Mouse (Mus musculus): ENCODE measurements around the gene Atg101. TPM values are rescaled to one million over a fixed set of nuclear protein-coding genes. Genes with fewer than 3 reads are reported as not detected.
"Not testable (repeated sequence)": the region's sequence is repeated elsewhere in the genome, so short reads cannot be mapped to it uniquely, and the experiment has no call there.

Atg101 gene
- total and polyA plus RNA-seq, 3 experiments = 75.2 to 75.5 TPM; not detected in 1

DNA sequence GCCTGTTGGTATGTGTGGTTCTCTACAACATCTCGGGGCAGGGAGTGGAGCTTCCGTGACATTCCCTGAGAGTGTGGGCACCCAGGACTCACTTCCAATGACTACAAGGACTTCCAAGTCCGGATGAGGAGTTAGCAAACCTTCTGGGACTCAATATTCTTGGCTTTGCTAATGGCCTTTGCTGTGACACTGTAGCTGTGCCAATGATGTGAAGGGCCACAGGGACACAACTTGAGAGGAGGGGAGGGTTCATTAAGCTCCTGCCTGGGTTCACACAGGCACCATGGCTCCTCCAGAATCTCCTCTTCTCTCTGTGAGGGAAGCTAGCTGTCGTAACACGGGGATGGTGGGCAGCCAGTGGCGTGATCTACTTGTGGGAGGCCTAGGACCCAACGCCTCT, 38.6 kb downstream of the Atg101 start:
- TF ChIP-seq ZMIZ1 (IDR thresholded peaks at IDR 0.05; ENCODE audit: low read depth, low read length) (no peak), ZNF384 (IDR thresholded peaks at IDR 0.05; ENCODE audit: low read depth, low read length) (no peak), TCF12 (IDR thresholded peaks at IDR 0.05; ENCODE audit: low read depth, low read length) (no peak), TAL1 (IDR thresholded peaks at IDR 0.05; ENCODE audit: low read length) (no peak), ETS1 (IDR thresholded peaks at IDR 0.05; ENCODE audit: low read depth, low read length) (no peak), MAFK (IDR thresholded peaks at IDR 0.05; ENCODE audit: borderline replicate concordance, low read depth, low read length) (no peak)
- Histone ChIP-seq H3K4me1 (ENCODE audit: control insufficient read depth in 1 of 2, insufficient read depth in 2 of 2, low read length in 2 of 2) (peaks cover 23 to 41% of the 10 kb centered on the region in 2 experiments), H3K27me3 (ENCODE audit: control insufficient read depth in 1 of 2, insufficient read depth in 2 of 2, low read length in 2 of 2) (no peaks in the 10 kb centered on the region), H3K27ac (ENCODE audit: control insufficient read depth, low read depth, low read length) (no peak overlapping the region), H3K9ac (ENCODE audit: control insufficient read depth, low read depth, low read length, poor library complexity, severe bottlenecking) (no peak overlapping the region), H3K9me3 (replicated peaks; ENCODE audit: insufficient read depth, low read length) (no peaks in the 10 kb centered on the region), H3K4me3 (ENCODE audit: control insufficient read depth in 1 of 2, insufficient read depth in 1 of 2, low read depth in 2 of 2, low read length in 2 of 2) (no peak overlapping the region), H3K36me3 (ENCODE audit: control insufficient read depth in 1 of 2, insufficient read depth in 2 of 2, low read length in 2 of 2) (peaks cover 0 to 32% of the 10 kb centered on the region in 2 experiments; a peak in 2 of 4 replicates), H3K79me2 (ENCODE audit: control insufficient read depth, insufficient read depth, low read length, poor library complexity) (no peaks in the 10 kb centered on the region)
- no peak for DNase-seq (ENCODE audit: low read depth, low spot score)

DNA sequence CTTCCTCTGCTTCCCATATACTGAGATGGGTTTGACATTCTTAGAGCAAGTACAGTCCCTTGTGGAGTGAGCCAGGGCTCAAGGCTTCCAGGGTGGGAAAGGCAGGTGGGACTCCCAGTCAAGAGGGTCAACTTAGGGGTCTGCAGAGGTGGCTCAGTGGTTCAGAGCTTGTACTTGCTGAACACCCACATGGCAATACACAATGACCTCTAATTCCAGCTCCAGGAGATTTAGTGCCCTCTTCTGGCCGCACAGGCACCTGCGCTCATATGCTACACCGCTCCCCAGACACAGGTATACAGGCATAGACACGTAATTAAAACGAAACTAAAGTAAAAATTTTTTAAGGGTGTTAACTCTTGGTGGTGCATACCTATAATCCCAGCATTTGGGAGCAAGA, 39.4 kb downstream of the Atg101 start:
- no peaks in the 10 kb centered on the region for H3K9me3 ChIP-seq (replicated peaks; ENCODE audit: insufficient read depth, low read length)
- H3K4me1 ChIP-seq (ENCODE audit: control insufficient read depth in 1 of 2, insufficient read depth in 2 of 2, low read length in 2 of 2) = peaks cover 19 to 34% of the 10 kb centered on the region in 2 experiments
- no peak overlapping the region for H3K27ac ChIP-seq (ENCODE audit: control insufficient read depth, low read depth, low read length)
- no peaks in the 10 kb centered on the region for H3K27me3 ChIP-seq (ENCODE audit: control insufficient read depth in 1 of 2, insufficient read depth in 2 of 2, low read length in 2 of 2)
- peak; percentile 52 for DNase-seq (ENCODE audit: low read depth, low spot score)
- H3K36me3 ChIP-seq (ENCODE audit: control insufficient read depth in 1 of 2, insufficient read depth in 2 of 2, low read length in 2 of 2) = peaks cover 0 to 26% of the 10 kb centered on the region in 2 experiments; a peak in 2 of 4 replicates
- H3K9ac ChIP-seq (ENCODE audit: control insufficient read depth, low read depth, low read length, poor library complexity, severe bottlenecking) = no peak overlapping the region
- TF ChIP-seq HCFC1 (IDR thresholded peaks at IDR 0.05; ENCODE audit: low read depth, low read length) = no peak
- TF ChIP-seq MXI1 (IDR thresholded peaks at IDR 0.05; ENCODE audit: low read depth, low read length) = no peak
- TF ChIP-seq CHD2 (IDR thresholded peaks at IDR 0.05; ENCODE audit: low read length) = no peak
- TF ChIP-seq UBTF (IDR thresholded peaks at IDR 0.05; ENCODE audit: borderline replicate concordance, insufficient read depth, low read depth, low read length) = no peak
- no peak for TF ChIP-seq GATA1 (IDR thresholded peaks at IDR 0.05; ENCODE audit: low read depth, low read length)
- TF ChIP-seq SMC3 (IDR thresholded peaks at IDR 0.05; ENCODE audit: low read depth, low read length) = peak; percentile 34
- TF ChIP-seq CTCF (IDR thresholded peaks at IDR 0.05 in 2 of 3, conservative IDR thresholded peaks at IDR 0.05 in 1 of 3; ENCODE audit: control insufficient read depth in 1 of 3, insufficient read depth in 1 of 3, low read depth in 2 of 3, low read length in 3 of 3, poor library complexity in 1 of 3, severe bottlenecking in 1 of 3) = peak; percentile 43 to 57 (median 54)
- TF ChIP-seq RAD21 (IDR thresholded peaks at IDR 0.05; ENCODE audit: low read depth, low read length) = peak; percentile 19
- TF ChIP-seq SIN3A (IDR thresholded peaks at IDR 0.05; ENCODE audit: low read length) = no peak
- no peaks in the 10 kb centered on the region for H3K79me2 ChIP-seq (ENCODE audit: control insufficient read depth, insufficient read depth, low read length, poor library complexity)
- H3K4me3 ChIP-seq (ENCODE audit: control insufficient read depth in 1 of 2, insufficient read depth in 1 of 2, low read depth in 2 of 2, low read length in 2 of 2) = no peak overlapping the region

DNA sequence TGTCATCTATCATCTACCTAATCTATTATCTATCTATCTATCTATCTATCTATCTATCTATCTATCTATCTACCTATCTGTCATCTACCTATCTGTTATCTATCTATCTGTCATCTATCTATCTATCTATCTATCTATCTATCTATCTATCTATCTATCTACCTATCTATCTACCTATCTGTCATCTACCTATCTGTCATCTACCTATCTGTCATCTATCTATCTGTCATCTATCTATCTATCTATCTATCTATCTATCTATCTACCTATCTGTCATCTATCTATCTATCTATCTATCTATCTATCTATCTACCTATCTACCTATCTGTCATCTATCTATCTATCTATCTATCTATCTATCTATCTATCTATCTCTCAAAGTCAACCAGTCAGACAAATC, 40.3 kb downstream of the Atg101 start:
- H3K27ac ChIP-seq (ENCODE audit: control insufficient read depth, low read depth, low read length); H3K27me3 ChIP-seq (ENCODE audit: control insufficient read depth in 1 of 2, insufficient read depth in 2 of 2, low read length in 2 of 2); H3K9me3 ChIP-seq (replicated peaks; ENCODE audit: insufficient read depth, low read length); DNase-seq (ENCODE audit: low read depth, low spot score); H3K4me3 ChIP-seq (ENCODE audit: control insufficient read depth in 1 of 2, insufficient read depth in 1 of 2, low read depth in 2 of 2, low read length in 2 of 2); H3K9ac ChIP-seq (ENCODE audit: control insufficient read depth, low read depth, low read length, poor library complexity, severe bottlenecking); H3K79me2 ChIP-seq (ENCODE audit: control insufficient read depth, insufficient read depth, low read length, poor library complexity): not testable (repeated sequence)
- Histone ChIP-seq H3K4me1 (ENCODE audit: control insufficient read depth in 1 of 2, insufficient read depth in 2 of 2, low read length in 2 of 2) (peaks cover 11 to 25% of the 10 kb centered on the region in 2 experiments), H3K36me3 (ENCODE audit: control insufficient read depth in 1 of 2, insufficient read depth in 2 of 2, low read length in 2 of 2) (peaks cover 0 to 17% of the 10 kb centered on the region in 2 experiments; a peak in 2 of 4 replicates)
- peak; percentile 77; the same call in 1 of the 2 replicates for TF ChIP-seq GATA1 (IDR thresholded peaks at IDR 0.05; ENCODE audit: low read depth, low read length)

Data from MEL (cell line).